Mouse (Mus musculus) limb, embryonic 14.5 days (tissue): ENCODE measurements around the gene Ugt3a2. TPM values are rescaled to one million over a fixed set of nuclear protein-coding genes. Genes with fewer than 3 reads are reported as not detected.

Source experiments
- ATAC-seq: fragments of 200-750 bp; cut with Nextera tagmentation; 2 replicates; pipeline ENCODE4 v1.8.0; 2017; ENCODE audit warnings: low read depth, moderate number of reproducible peaks, moderate TSS enrichment; ENCODE audit not compliant: low FRiP score
- DNase-seq: peaks from one replicate; pipeline ENCODE4 v3.0.0-alpha.2; 2015; ENCODE audit warnings: low spot score
- H3K27ac ChIP-seq: fragments of 300-500 bp; sonication (generic); replicated peaks from 2 replicates; pipeline ENCODE4 v1.5.1; 2014; ENCODE audit warnings: low read depth, mild to moderate bottlenecking, low read length, moderate library complexity, mixed read lengths
- H3K27me3 ChIP-seq: fragments of 300-500 bp; sonication (generic); 2 replicates; pipeline ENCODE4 v1.6.1; 2014; ENCODE audit warnings: low read length, mixed read lengths; ENCODE audit not compliant: control insufficient read depth, insufficient read depth
- H3K36me3 ChIP-seq: fragments of 300-500 bp; sonication (generic); 2 replicates; pipeline ENCODE4 v1.6.1; 2014; ENCODE audit warnings: mild to moderate bottlenecking, low read length, moderate library complexity, mixed read lengths; ENCODE audit not compliant: control insufficient read depth, insufficient read depth
- H3K4me1 ChIP-seq: fragments of 300-500 bp; sonication (generic); 2 replicates; pipeline ENCODE4 v1.6.1; 2014; ENCODE audit warnings: antibody characterized with exemption, low read length, mixed read lengths; ENCODE audit not compliant: control insufficient read depth, insufficient read depth
- H3K4me2 ChIP-seq: fragments of 300-500 bp; sonication (generic); replicated peaks from 2 replicates; pipeline ENCODE4 v1.6.1; 2014; ENCODE audit warnings: low read depth, mild to moderate bottlenecking, low read length, moderate library complexity; ENCODE audit not compliant: severe bottlenecking
- H3K4me3 ChIP-seq: fragments of 300-500 bp; sonication (generic); replicated peaks from 2 replicates; pipeline ENCODE4 v1.5.1; 2014; ENCODE audit warnings: low read length
- H3K9ac ChIP-seq: fragments of 300-500 bp; sonication (generic); 2 replicates; pipeline ENCODE4 v1.6.1; 2014; ENCODE audit warnings: mild to moderate bottlenecking, low read depth, low read length, moderate library complexity; ENCODE audit not compliant: severe bottlenecking
- H3K9me3 ChIP-seq: fragments of 300-500 bp; sonication (generic); 2 replicates; pipeline ENCODE4 v1.6.1; 2016; ENCODE audit warnings: low read length; ENCODE audit not compliant: control insufficient read depth
- POLR2A ChIP-seq: fragments of 200-500 bp; IDR thresholded peaks from 2 replicates; pipeline ENCODE4 v1.8.0; 2012; ENCODE audit warnings: inconsistent platforms, mild to moderate bottlenecking, moderate library complexity, borderline replicate concordance; ENCODE audit not compliant: insufficient read depth, insufficient read length; ENCODE audit errors: extremely low read depth
- WGBS: fragments of 180-500 bp; shearing (Covaris S2); extraction: QIAGEN DNeasy Blood & Tissue Kit; methylation state at CpG from one replicate; pipeline ENCODE4 v1.1.7; 2014; 5-methylcytosine and 5-hydroxymethylcytosine counted together
- polyA plus RNA-seq, 2 experiments: library from polyadenylated mRNA; depleted of rRNA in 1 of 2; stranded (reverse) in 1 of 2; unstranded in 1 of 2; fragments of >200 nt; fragmentation: Nextera tagmentation in 1 of 2; extraction: Ambion mirVana in 1 of 2; gene quantifications; 2 replicates each; pipeline versions ENCODE4 v1.2.1 to v1.2.3; 2012 to 2014

The Ugt3a2 gene
- not detected in 2 replicates for polyA plus RNA-seq (2012; rRNA removed)
- not detected in 2 replicates for polyA plus RNA-seq (2014; fragmentation: Nextera tagmentation; extraction: Ambion mirVana)

DNA sequence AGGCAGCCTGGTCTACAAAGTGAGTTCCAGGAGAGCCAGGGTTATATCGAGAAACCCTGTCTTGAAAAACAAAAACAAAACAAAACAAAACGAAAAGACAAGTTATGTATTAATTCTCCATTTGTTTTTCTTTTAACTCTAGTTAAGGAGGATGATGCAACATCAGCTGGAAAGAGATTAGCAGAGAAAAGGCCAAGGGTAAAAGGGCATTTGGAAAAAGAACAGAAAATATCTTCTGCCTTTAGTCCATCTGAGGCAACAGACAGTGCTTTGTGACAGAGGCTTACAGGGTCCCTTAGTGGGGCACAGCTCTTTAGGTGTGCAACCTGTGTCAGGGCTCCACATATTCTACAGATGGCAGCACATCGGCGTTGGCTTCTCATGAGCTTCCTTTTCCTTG, at the start of gene Ugt3a2:
Ugt3a2 (plus strand) TSS at position 210 of the 400 bp plus-strand sequence.
- H3K27me3 ChIP-seq, result no peaks in the 10 kb centered on the region
- H3K4me1 ChIP-seq, result no peaks in the 10 kb centered on the region
- no peak within 1 kb of the TSS for H3K4me2 ChIP-seq
- no peaks in the 10 kb centered on the region for H3K9me3 ChIP-seq
- 87% methylated on average over 4 of the region's 4 CpGs for WGBS
- no peak for TF ChIP-seq POLR2A
- H3K36me3 ChIP-seq, result no peaks in the 10 kb centered on the region
- no peak within 1 kb of the TSS for H3K4me3 ChIP-seq
- DNase-seq, result no peak
- no peak for ATAC-seq
- no peak within 1 kb of the TSS for H3K27ac ChIP-seq
- H3K9ac ChIP-seq, result no peak within 1 kb of the TSS

DNA sequence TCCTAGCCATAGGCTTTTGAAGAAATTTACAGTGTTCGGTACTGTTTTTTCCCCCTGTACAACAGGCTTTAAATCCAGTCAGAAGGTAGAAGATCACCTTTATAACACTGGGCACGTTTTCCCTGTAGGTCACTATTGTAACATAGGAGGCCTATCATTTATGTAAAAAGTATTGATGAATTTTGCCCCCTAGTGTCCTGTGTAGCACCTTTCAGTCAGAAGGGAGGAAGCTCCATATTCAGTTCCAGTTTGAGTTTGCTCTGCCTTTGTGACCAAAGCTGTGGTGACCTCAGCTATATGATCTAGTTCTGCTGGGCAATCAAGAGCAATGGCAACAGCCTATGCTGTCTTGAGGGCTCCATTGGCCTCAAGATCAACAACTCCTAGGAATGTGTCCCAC, 45.7 kb upstream of the Ugt3a2 start:
- no peak overlapping the region for H3K27ac ChIP-seq
- 65% methylated on average over 2 of the region's 2 CpGs for whole genome bisulfite sequencing

DNA sequence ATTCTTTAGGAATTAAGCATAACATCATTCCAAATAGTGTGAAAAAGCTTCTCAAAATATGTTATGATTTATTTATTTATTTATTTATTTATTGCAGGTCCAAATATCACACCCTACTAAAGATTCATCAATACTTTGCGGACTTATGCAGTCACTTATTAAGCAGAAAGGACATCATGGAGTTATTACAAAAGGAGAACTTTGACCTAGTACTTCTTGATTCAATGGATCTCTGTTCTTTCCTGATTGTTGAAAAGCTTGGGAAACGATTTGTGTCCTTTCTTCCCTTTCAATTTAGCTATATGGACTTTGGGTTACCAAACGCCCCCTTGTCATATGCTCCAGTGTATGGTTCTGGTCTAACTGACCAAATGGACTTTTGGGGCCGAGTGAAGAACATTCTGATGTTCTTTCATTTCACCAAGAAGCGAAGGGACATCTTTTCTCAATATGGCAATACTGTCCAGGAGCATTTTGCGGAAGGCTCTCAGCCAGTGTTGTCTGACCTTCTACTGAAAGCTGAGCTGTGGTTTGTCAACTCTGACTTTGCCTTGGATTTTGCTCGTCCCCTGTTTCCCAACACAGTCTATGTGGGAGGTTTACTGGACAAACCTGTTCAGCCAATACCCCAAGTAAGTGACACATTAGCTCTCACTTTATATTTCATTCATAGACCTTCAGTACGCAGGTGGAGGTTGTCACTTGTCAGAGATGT, 29.2 kb upstream of the Ugt3a2 start:
- Histone ChIP-seq H3K4me2 (no peak overlapping the region), H3K27ac (no peak overlapping the region), H3K4me1 (no peaks in the 10 kb centered on the region), H3K36me3 (no peaks in the 10 kb centered on the region), H3K4me3 (no peak overlapping the region), H3K9ac (no peak overlapping the region), H3K9me3 (no peaks in the 10 kb centered on the region), H3K27me3 (no peaks in the 10 kb centered on the region)
- WGBS, result 77% methylated on average over 8 of the region's 8 CpGs
- ATAC-seq (no peak), DNase-seq (no peak)
- TF ChIP-seq POLR2A, result no peak

More for the DNA sequence above, 45.7 kb upstream of the Ugt3a2 start:
- Histone ChIP-seq H3K9ac (no peak overlapping the region), H3K27me3 (no peaks in the 10 kb centered on the region), H3K9me3 (no peaks in the 10 kb centered on the region), H3K4me3 (no peak overlapping the region), H3K4me2 (no peak overlapping the region), H3K36me3 (no peaks in the 10 kb centered on the region), H3K4me1 (no peaks in the 10 kb centered on the region)
- TF ChIP-seq POLR2A, result no peak
- no peak for DNase-seq
- ATAC-seq, result no peak

DNA sequence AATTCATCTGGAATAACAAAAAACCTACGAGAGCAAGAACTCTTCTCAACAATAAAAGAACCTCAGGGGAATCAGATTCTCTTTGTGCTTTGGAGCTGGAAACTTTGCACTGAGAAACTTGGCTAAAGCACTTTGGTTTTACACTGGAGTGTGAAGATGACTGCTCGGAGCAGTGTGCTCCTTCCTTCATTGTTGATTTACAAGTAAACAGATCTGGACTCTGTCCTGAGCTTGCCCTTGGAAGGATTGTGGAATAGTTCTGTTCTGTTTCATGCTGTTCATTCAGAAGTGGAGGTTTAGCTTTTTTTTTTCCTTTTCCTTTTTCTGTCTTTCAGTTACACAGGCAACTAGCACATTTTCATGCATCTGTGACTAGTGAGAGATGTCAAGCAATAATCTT, 754 bp upstream of the Ugt3a2 start:
- 67% methylated on average over 2 of the region's 2 CpGs for WGBS
- Histone ChIP-seq H3K9me3 (no peaks in the 10 kb centered on the region), H3K36me3 (no peaks in the 10 kb centered on the region), H3K27ac (no peak overlapping the region), H3K27me3 (no peaks in the 10 kb centered on the region), H3K4me1 (no peaks in the 10 kb centered on the region), H3K4me3 (no peak overlapping the region), H3K4me2 (no peak overlapping the region), H3K9ac (no peak overlapping the region)
- DNase-seq, result no peak
- no peak for ATAC-seq
- TF ChIP-seq POLR2A, result no peak

DNA sequence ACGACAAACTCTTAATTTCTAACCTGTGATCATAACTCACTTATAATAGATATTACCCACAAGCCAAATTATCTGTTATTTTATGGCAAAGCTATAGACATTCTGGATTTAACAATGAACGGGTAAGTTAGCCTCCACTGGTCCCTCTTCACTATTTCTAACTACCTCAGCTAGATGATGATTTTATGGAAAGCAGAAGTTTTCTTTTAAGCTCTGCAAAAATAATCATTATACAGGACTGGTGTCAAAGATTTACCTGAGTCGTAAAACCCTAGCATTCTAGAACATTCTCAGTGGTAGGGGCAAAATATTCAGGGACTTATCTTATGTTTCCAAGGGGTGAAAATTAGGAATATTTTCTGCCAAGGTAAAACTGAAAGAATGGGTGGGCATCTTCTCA, 1.3 kb downstream of the Ugt3a2 start:
- H3K27me3 ChIP-seq, result no peaks in the 10 kb centered on the region
- H3K27ac ChIP-seq, result no peak overlapping the region
- no peak for TF ChIP-seq POLR2A
- H3K4me3 ChIP-seq, result no peak overlapping the region
- ATAC-seq (no peak), DNase-seq (no peak)
- no peaks in the 10 kb centered on the region for H3K36me3 ChIP-seq
- H3K4me1 ChIP-seq, result no peaks in the 10 kb centered on the region
- H3K4me2 ChIP-seq, result no peak overlapping the region
- WGBS, result 79% methylated on average over 3 of the region's 3 CpGs
- H3K9me3 ChIP-seq, result no peaks in the 10 kb centered on the region
- no peak overlapping the region for H3K9ac ChIP-seq

DNA sequence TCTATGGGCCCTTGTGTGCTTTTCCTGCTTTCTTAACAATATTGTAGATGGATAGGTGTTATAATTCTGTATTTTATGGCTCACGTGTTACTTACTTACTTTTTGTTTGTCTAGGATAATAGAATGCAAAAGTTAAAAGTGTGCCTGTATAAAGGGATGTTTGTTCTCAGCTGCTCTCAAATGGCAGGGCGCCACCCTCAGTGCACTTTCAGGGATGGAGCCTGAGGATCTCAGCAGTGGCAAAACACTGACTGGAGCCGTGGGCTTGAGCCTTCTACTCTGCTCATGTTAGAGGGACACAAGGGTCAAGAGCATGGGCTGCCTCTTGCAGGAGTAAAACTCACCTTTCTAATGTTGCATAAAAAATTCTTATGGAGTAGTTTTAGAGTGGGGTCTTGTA, 1.7 kb downstream of the Ugt3a2 start:
- ATAC-seq (no peak), DNase-seq (no peak)
- 76% methylated on average over 3 of the region's 3 CpGs for WGBS
- Histone ChIP-seq H3K9me3 (no peaks in the 10 kb centered on the region), H3K4me3 (no peak overlapping the region), H3K9ac (no peak overlapping the region), H3K4me2 (no peak overlapping the region), H3K4me1 (no peaks in the 10 kb centered on the region), H3K27me3 (no peaks in the 10 kb centered on the region), H3K36me3 (no peaks in the 10 kb centered on the region), H3K27ac (no peak overlapping the region)
- TF ChIP-seq POLR2A, result no peak
